Mouse (Mus musculus): ENCODE results near the gene Git2.

Gene Git2

GRCm38 (mm10) chr5:114720784-114721183, 54.5 kb downstream of the Git2 start:
- DNase-seq (ENCODE audit: low spot score) = no peak

- no peak for DNase-seq (ENCODE audit: low spot score)
These were observed 55.4 kb downstream of the Git2 start for GRCm38 (mm10) chr5:114719928-114720270.

- DNase-seq (ENCODE audit: low spot score) = no peak
These were observed 56.1 kb downstream of the Git2 start for GRCm38 (mm10) chr5:114719003-114719927.

GRCm38 (mm10) chr5:114718483-114718882, 56.8 kb downstream of the Git2 start:
- no peak for DNase-seq (ENCODE audit: low spot score)

GRCm38 (mm10) chr5:114717937-114718336, 57.4 kb downstream of the Git2 start:
- DNase-seq (ENCODE audit: low spot score) = no peak

GRCm38 (mm10) chr5:114717292-114717691, 58.0 kb downstream of the Git2 start:
- no peak for DNase-seq (ENCODE audit: low spot score)

GRCm38 (mm10) chr5:114714551-114714950, 60.8 kb downstream of the Git2 start:
- no peak for DNase-seq (ENCODE audit: low spot score)

GRCm38 (mm10) chr5:114709357-114709756, 66.0 kb downstream of the Git2 start:
- no peak for DNase-seq (ENCODE audit: low spot score)

GRCm38 (mm10) chr5:114708491-114708890, 66.8 kb downstream of the Git2 start:
- no peak for DNase-seq (ENCODE audit: low spot score)

- DNase-seq (ENCODE audit: low spot score) = peak; percentile 87
These were observed 67.8 kb downstream of the Git2 start, which contains the start of gene Tchp for GRCm38 (mm10) chr5:114707265-114708068. Tchp (plus strand) TSS chr5:114707760.

- DNase-seq (ENCODE audit: low spot score) = no peak
These were observed 72.6 kb downstream of the Git2 start for GRCm38 (mm10) chr5:114702403-114703392.

- no peak for DNase-seq (ENCODE audit: low spot score)
These were observed 76.3 kb downstream of the Git2 start for GRCm38 (mm10) chr5:114699015-114699414.

- DNase-seq (ENCODE audit: low spot score) = no peak
These were observed 77.1 kb downstream of the Git2 start for GRCm38 (mm10) chr5:114698044-114698746.

GRCm38 (mm10) chr5:114696939-114697338, 78.4 kb downstream of the Git2 start:
- DNase-seq (ENCODE audit: low spot score) = no peak

GRCm38 (mm10) chr5:114695775-114696174, 79.5 kb downstream of the Git2 start:
- DNase-seq (ENCODE audit: low spot score) = no peak

- DNase-seq (ENCODE audit: low spot score) = peak; percentile 52
These were observed 84.4 kb downstream of the Git2 start, which contains the start of gene Gltp for GRCm38 (mm10) chr5:114690633-114691567. Gltp (minus strand) TSS chr5:114690984.

GRCm38 (mm10) chr5:114689700-114690366, 85.5 kb downstream of the Git2 start:
- no peak for DNase-seq (ENCODE audit: low spot score)

GRCm38 (mm10) chr5:114688703-114689102, 86.6 kb downstream of the Git2 start:
- DNase-seq (ENCODE audit: low spot score) = no peak

- no peak for DNase-seq (ENCODE audit: low spot score)
These were observed 87.4 kb downstream of the Git2 start for GRCm38 (mm10) chr5:114687901-114688300.
